Mouse (Mus musculus): Measurements from ENCODE around the gene Haao.

The Haao gene

GRCm38 (mm10) chr17:83786418-83786817 lies 61.3 kb downstream of the Haao start:
- no peak for DNase-seq (ENCODE audit: low spot score in 2 of 2)

- DNase-seq (ENCODE audit: low spot score in 2 of 2): no peak
Observed at GRCm38 (mm10) chr17:83782740-83783139, 65.0 kb downstream of the Haao start.
